Mouse (Mus musculus) kidney, postnatal 10 days (tissue): ENCODE measurements around the gene Ocrl.

ENCODE experiments used
- DNase-seq: peaks from one replicate; pipeline ENCODE4 v3.0.0; 2021; ENCODE audit warnings: mixed read lengths

Ocrl gene

GRCm38 (mm10) chrX:47912306-47912792 lies at the start of gene Ocrl:
Gene Ocrl (plus strand): TSS chrX:47912387.
- DNase-seq, result peak; percentile 81

GRCm38 (mm10) chrX:47880052-47880451 lies 32.1 kb upstream of the Ocrl start:
- DNase-seq, result peak; percentile 76

- no peak for DNase-seq
These were observed 29.4 kb upstream of the Ocrl start for GRCm38 (mm10) chrX:47882813-47883212.

GRCm38 (mm10) chrX:47887401-47887800 lies 24.8 kb upstream of the Ocrl start:
- DNase-seq, result no peak

GRCm38 (mm10) chrX:47891243-47891906 lies 20.8 kb upstream of the Ocrl start:
- DNase-seq, result peak; percentile 5

GRCm38 (mm10) chrX:47891907-47892430 lies 20.2 kb upstream of the Ocrl start:
- peak; percentile 26 for DNase-seq

- peak; percentile 20 for DNase-seq
These were observed 19.7 kb upstream of the Ocrl start, which contains the start of gene Smarca1 for GRCm38 (mm10) chrX:47892431-47893024. Gene Smarca1 (minus strand): TSS chrX:47892974.

- peak; percentile 24 for DNase-seq
These were observed 836 bp downstream of the Ocrl start for GRCm38 (mm10) chrX:47912904-47913542.

GRCm38 (mm10) chrX:47913543-47913938 lies 1.4 kb downstream of the Ocrl start:
- DNase-seq, result no peak

GRCm38 (mm10) chrX:47916831-47917230 lies 4.6 kb downstream of the Ocrl start:
- no peak for DNase-seq

- no peak for DNase-seq
These were observed 8.4 kb downstream of the Ocrl start for GRCm38 (mm10) chrX:47920541-47920940.

GRCm38 (mm10) chrX:47927981-47928380 lies 15.8 kb downstream of the Ocrl start:
- DNase-seq, result no peak

GRCm38 (mm10) chrX:47930449-47930848 lies 18.3 kb downstream of the Ocrl start:
- DNase-seq, result no peak

- no peak for DNase-seq
These were observed 22.2 kb downstream of the Ocrl start for GRCm38 (mm10) chrX:47934352-47934751.

GRCm38 (mm10) chrX:47936885-47937284 lies 24.7 kb downstream of the Ocrl start:
- peak; percentile 25 for DNase-seq

- DNase-seq, result peak; percentile 62
These were observed 25.6 kb downstream of the Ocrl start for GRCm38 (mm10) chrX:47937740-47938139.

- peak; percentile 21 for DNase-seq
These were observed 37.5 kb downstream of the Ocrl start for GRCm38 (mm10) chrX:47949729-47950128.

- DNase-seq, result no peak
These were observed 50.4 kb downstream of the Ocrl start for GRCm38 (mm10) chrX:47962579-47962978.

- no peak for DNase-seq
These were observed 58.2 kb downstream of the Ocrl start for GRCm38 (mm10) chrX:47970371-47970770.

- peak; percentile 37 for DNase-seq
These were observed 58.7 kb downstream of the Ocrl start for GRCm38 (mm10) chrX:47970864-47971263.

- peak; percentile 23 for DNase-seq
These were observed 59.4 kb downstream of the Ocrl start for GRCm38 (mm10) chrX:47971366-47972128.

GRCm38 (mm10) chrX:47976551-47976950 lies 64.4 kb downstream of the Ocrl start:
- no peak for DNase-seq

- no peak for DNase-seq
These were observed 64.9 kb downstream of the Ocrl start for GRCm38 (mm10) chrX:47977078-47977477.
